Mouse (Mus musculus) spleen, adult 2 months (tissue): ENCODE data around the gene Mesd.

Source experiments
- CTCF ChIP-seq: fragments of 200-500 bp; IDR thresholded peaks from 2 replicates; pipeline ENCODE4 v1.5.1; 2011; ENCODE audit warnings: mild to moderate bottlenecking, inconsistent platforms; ENCODE audit not compliant: insufficient read depth, insufficient read length, insufficient replicate concordance; ENCODE audit errors: extremely low read depth
- POLR2A ChIP-seq: fragments of 200-500 bp; IDR thresholded peaks from 2 replicates; pipeline ENCODE4 v1.6.1; 2011; ENCODE audit warnings: low read depth, low read length, inconsistent platforms

- TF ChIP-seq POLR2A, result no peak
- no peak for TF ChIP-seq CTCF
Observed at GRCm38 (mm10) chr7:83863554-83863953, 20.7 kb upstream of the Mesd start.
